Mouse (Mus musculus): ENCODE results near the gene Lrrc56. TPM values are rescaled to one million over a fixed set of nuclear protein-coding genes. Genes with fewer than 3 reads are reported as not detected.

Lrrc56 gene
- total and polyA plus RNA-seq, 2 experiments, result 1.8 to 4.4 TPM

GRCm38 (mm10) chr7:141192776-141193347, 1.1 kb upstream of the Lrrc56 start:
- TF ChIP-seq POLR2A (IDR thresholded peaks at IDR 0.05; ENCODE audit: extremely low read depth, insufficient read depth, low read length) (no peak), CTCF (IDR thresholded peaks at IDR 0.05; ENCODE audit: low read depth, low read length) (no peak)
- Histone ChIP-seq H3K27ac (replicated peaks; ENCODE audit: insufficient read depth, low read depth, low read length) (peak overlapping the region; percentile 86), H3K4me1 (ENCODE audit: control insufficient read depth, insufficient read depth, low read length) (peaks cover 9% of the 10 kb centered on the region; the same call in 1 of the 2 replicates), H3K27me3 (ENCODE audit: control insufficient read depth, insufficient read depth, low read length) (no peaks in the 10 kb centered on the region), H3K79me2 (ENCODE audit: control insufficient read depth, insufficient read depth, low read length) (no peaks in the 10 kb centered on the region), H3K36me3 (ENCODE audit: control insufficient read depth, insufficient read depth, low read length) (peaks cover 10% of the 10 kb centered on the region), H3K9ac (ENCODE audit: low read depth, low read length) (peak overlapping the region; percentile 86), H3K4me3 (ENCODE audit: insufficient read depth, low read depth, low read length) (peak overlapping the region; percentile 86)
- 28% methylated on average over 12 of the region's 12 CpGs for WGBS
- no peak for DNase-seq (ENCODE audit: extremely low read depth, low read depth, low spot score)

GRCm38 (mm10) chr7:141193348-141193856, 555 bp upstream of the Lrrc56 start:
- Histone ChIP-seq H3K9ac (ENCODE audit: low read depth, low read length) (peak overlapping the region; percentile 86), H3K4me1 (ENCODE audit: control insufficient read depth, insufficient read depth, low read length) (peaks cover 9% of the 10 kb centered on the region; the same call in 1 of the 2 replicates), H3K4me3 (ENCODE audit: insufficient read depth, low read depth, low read length) (peak overlapping the region; percentile 86), H3K36me3 (ENCODE audit: control insufficient read depth, insufficient read depth, low read length) (peaks cover 10% of the 10 kb centered on the region), H3K79me2 (ENCODE audit: control insufficient read depth, insufficient read depth, low read length) (no peaks in the 10 kb centered on the region), H3K27ac (replicated peaks; ENCODE audit: insufficient read depth, low read depth, low read length) (peak overlapping the region; percentile 86), H3K27me3 (ENCODE audit: control insufficient read depth, insufficient read depth, low read length) (no peaks in the 10 kb centered on the region)
- under 1% methylated on average over 43 of the region's 43 CpGs for WGBS
- TF ChIP-seq CTCF (IDR thresholded peaks at IDR 0.05; ENCODE audit: low read depth, low read length), result no peak
- TF ChIP-seq POLR2A (IDR thresholded peaks at IDR 0.05; ENCODE audit: extremely low read depth, insufficient read depth, low read length), result no peak
- peak; percentile 47 for DNase-seq (ENCODE audit: extremely low read depth, low read depth, low spot score)

- Histone ChIP-seq H3K79me2 (ENCODE audit: control insufficient read depth, insufficient read depth, low read length) (no peaks in the 10 kb centered on the region), H3K27me3 (ENCODE audit: control insufficient read depth, insufficient read depth, low read length) (no peaks in the 10 kb centered on the region), H3K4me1 (ENCODE audit: control insufficient read depth, insufficient read depth, low read length) (peaks cover 9% of the 10 kb centered on the region; the same call in 1 of the 2 replicates), H3K36me3 (ENCODE audit: control insufficient read depth, insufficient read depth, low read length) (peaks cover 10% of the 10 kb centered on the region), H3K4me3 (ENCODE audit: insufficient read depth, low read depth, low read length) (peak overlapping the region; percentile 71), H3K27ac (replicated peaks; ENCODE audit: insufficient read depth, low read depth, low read length) (peak overlapping the region; percentile 24), H3K9ac (ENCODE audit: low read depth, low read length) (peak overlapping the region; percentile 39)
- TF ChIP-seq POLR2A (IDR thresholded peaks at IDR 0.05; ENCODE audit: extremely low read depth, insufficient read depth, low read length) (no peak), CTCF (IDR thresholded peaks at IDR 0.05; ENCODE audit: low read depth, low read length) (no peak)
- under 1% methylated on average over 23 of the region's 23 CpGs for WGBS
- no peak for DNase-seq (ENCODE audit: extremely low read depth, low read depth, low spot score)
Observed at GRCm38 (mm10) chr7:141194409-141194808, 452 bp downstream of the Lrrc56 start.

GRCm38 (mm10) chr7:141194830-141195229, 873 bp downstream of the Lrrc56 start:
- H3K4me1 ChIP-seq (ENCODE audit: control insufficient read depth, insufficient read depth, low read length), result peaks cover 9% of the 10 kb centered on the region; the same call in 1 of the 2 replicates
- no peak for TF ChIP-seq POLR2A (IDR thresholded peaks at IDR 0.05; ENCODE audit: extremely low read depth, insufficient read depth, low read length)
- TF ChIP-seq CTCF (IDR thresholded peaks at IDR 0.05; ENCODE audit: low read depth, low read length), result no peak
- peaks cover 8% of the 10 kb centered on the region for H3K36me3 ChIP-seq (ENCODE audit: control insufficient read depth, insufficient read depth, low read length)
- H3K79me2 ChIP-seq (ENCODE audit: control insufficient read depth, insufficient read depth, low read length), result no peaks in the 10 kb centered on the region
- H3K9ac ChIP-seq (ENCODE audit: low read depth, low read length), result peak overlapping the region; percentile 39
- WGBS, result 2% methylated on average over 28 of the region's 28 CpGs
- peak overlapping the region; percentile 71 for H3K4me3 ChIP-seq (ENCODE audit: insufficient read depth, low read depth, low read length)
- H3K27ac ChIP-seq (replicated peaks; ENCODE audit: insufficient read depth, low read depth, low read length), result peak overlapping the region; percentile 24
- peak; percentile 53 for DNase-seq (ENCODE audit: extremely low read depth, low read depth, low spot score)
- no peaks in the 10 kb centered on the region for H3K27me3 ChIP-seq (ENCODE audit: control insufficient read depth, insufficient read depth, low read length)

GRCm38 (mm10) chr7:141195754-141196153, 1.8 kb downstream of the Lrrc56 start:
- TF ChIP-seq CTCF (IDR thresholded peaks at IDR 0.05; ENCODE audit: low read depth, low read length) (no peak), POLR2A (IDR thresholded peaks at IDR 0.05; ENCODE audit: extremely low read depth, insufficient read depth, low read length) (no peak)
- H3K27me3 ChIP-seq (ENCODE audit: control insufficient read depth, insufficient read depth, low read length), result no peaks in the 10 kb centered on the region
- H3K4me1 ChIP-seq (ENCODE audit: control insufficient read depth, insufficient read depth, low read length), result peaks cover 9% of the 10 kb centered on the region; the same call in 1 of the 2 replicates
- no peak for DNase-seq (ENCODE audit: extremely low read depth, low read depth, low spot score)
- H3K36me3 ChIP-seq (ENCODE audit: control insufficient read depth, insufficient read depth, low read length), result peaks cover 4% of the 10 kb centered on the region; the same call in 1 of the 2 replicates
- H3K27ac ChIP-seq (replicated peaks; ENCODE audit: insufficient read depth, low read depth, low read length), result no peak overlapping the region
- H3K79me2 ChIP-seq (ENCODE audit: control insufficient read depth, insufficient read depth, low read length), result no peaks in the 10 kb centered on the region
- H3K9ac ChIP-seq (ENCODE audit: low read depth, low read length), result no peak overlapping the region
- no peak overlapping the region for H3K4me3 ChIP-seq (ENCODE audit: insufficient read depth, low read depth, low read length)
- 95% methylated on average over 2 of the region's 2 CpGs for WGBS

All from liver, adult 2 months (tissue).